Mouse (Mus musculus): ENCODE results near the gene Ccdc85b. TPM values are rescaled to one million over a fixed set of nuclear protein-coding genes. Genes with fewer than 3 reads are reported as not detected.
A peak's percentile ranks its signal among the peaks of the same experiment; 100 is the strongest.

The Ccdc85b gene
- polyA plus RNA-seq, 1 experiment: 2.2 TPM

GRCm38 (mm10) chr19:5486771-5487170 is 29.1 kb upstream of the Ccdc85b start:
- H3K27ac ChIP-seq (replicated peaks; ENCODE audit: low read depth, low read length): no peak overlapping the region
- no peaks in the 10 kb centered on the region for H3K4me1 ChIP-seq (ENCODE audit: control insufficient read depth, insufficient read depth, insufficient read length, low read length)
- no peak overlapping the region for H3K4me3 ChIP-seq (ENCODE audit: insufficient read depth, low read depth, low read length)

GRCm38 (mm10) chr19:5486286-5486685 is 28.6 kb upstream of the Ccdc85b start:
- no peak overlapping the region for H3K27ac ChIP-seq (replicated peaks; ENCODE audit: low read depth, low read length)
- no peaks in the 10 kb centered on the region for H3K4me1 ChIP-seq (ENCODE audit: control insufficient read depth, insufficient read depth, insufficient read length, low read length)
- no peak overlapping the region for H3K4me3 ChIP-seq (ENCODE audit: insufficient read depth, low read depth, low read length)

DNA sequence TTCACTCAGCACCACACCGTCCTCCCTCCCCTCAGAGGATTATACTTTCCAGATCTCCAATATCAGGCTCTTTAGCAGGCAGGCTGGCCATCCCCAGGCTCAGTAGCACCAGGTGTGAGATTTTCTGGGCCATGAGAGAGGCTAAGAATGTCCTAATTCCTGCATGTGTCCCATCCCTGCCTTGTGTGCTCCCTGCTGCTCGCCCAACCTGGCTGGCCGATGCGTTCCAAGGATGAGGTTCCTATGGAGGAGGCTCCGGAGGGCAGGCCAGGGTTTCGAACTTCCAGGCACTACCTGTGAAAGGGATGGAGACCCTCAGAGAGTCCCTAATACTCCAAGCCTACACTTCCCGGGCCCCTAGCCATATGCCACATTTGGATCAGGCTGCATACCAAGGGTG is 28.1 kb upstream of the Ccdc85b start:
- H3K27ac ChIP-seq (replicated peaks; ENCODE audit: low read depth, low read length): no peak overlapping the region

GRCm38 (mm10) chr19:5485371-5485770 is 27.7 kb upstream of the Ccdc85b start:
- Histone ChIP-seq H3K27ac (replicated peaks; ENCODE audit: low read depth, low read length) (no peak overlapping the region), H3K4me1 (ENCODE audit: control insufficient read depth, insufficient read depth, insufficient read length, low read length) (no peaks in the 10 kb centered on the region), H3K4me3 (ENCODE audit: insufficient read depth, low read depth, low read length) (no peak overlapping the region)

More for the DNA sequence above, 28.1 kb upstream of the Ccdc85b start:
- Histone ChIP-seq H3K4me1 (ENCODE audit: control insufficient read depth, insufficient read depth, insufficient read length, low read length) (no peaks in the 10 kb centered on the region), H3K4me3 (ENCODE audit: insufficient read depth, low read depth, low read length) (no peak overlapping the region)

DNA sequence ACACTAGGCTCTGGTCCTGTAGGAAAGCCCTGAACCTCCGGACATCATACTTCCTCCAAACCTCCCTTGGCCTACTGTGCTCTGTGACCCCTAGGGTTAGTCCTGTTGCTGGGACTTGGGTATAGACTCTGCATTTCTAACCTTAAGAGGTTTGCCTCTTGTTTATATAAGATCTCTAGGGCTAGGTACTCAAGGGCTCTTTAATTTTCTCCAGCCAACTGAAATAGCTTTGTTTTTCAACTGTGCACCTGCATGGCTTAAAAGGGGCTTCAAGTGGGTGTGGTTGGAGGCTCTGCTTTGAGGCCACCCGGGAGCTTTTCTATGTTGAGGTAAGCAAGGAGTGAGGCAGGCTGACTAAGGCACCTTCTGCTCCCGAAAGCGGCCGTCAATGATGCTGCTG is 26.8 kb upstream of the Ccdc85b start:
- Histone ChIP-seq H3K4me1 (ENCODE audit: control insufficient read depth, insufficient read depth, insufficient read length, low read length) (no peaks in the 10 kb centered on the region), H3K27ac (replicated peaks; ENCODE audit: low read depth, low read length) (no peak overlapping the region), H3K4me3 (ENCODE audit: insufficient read depth, low read depth, low read length) (no peak overlapping the region)

DNA sequence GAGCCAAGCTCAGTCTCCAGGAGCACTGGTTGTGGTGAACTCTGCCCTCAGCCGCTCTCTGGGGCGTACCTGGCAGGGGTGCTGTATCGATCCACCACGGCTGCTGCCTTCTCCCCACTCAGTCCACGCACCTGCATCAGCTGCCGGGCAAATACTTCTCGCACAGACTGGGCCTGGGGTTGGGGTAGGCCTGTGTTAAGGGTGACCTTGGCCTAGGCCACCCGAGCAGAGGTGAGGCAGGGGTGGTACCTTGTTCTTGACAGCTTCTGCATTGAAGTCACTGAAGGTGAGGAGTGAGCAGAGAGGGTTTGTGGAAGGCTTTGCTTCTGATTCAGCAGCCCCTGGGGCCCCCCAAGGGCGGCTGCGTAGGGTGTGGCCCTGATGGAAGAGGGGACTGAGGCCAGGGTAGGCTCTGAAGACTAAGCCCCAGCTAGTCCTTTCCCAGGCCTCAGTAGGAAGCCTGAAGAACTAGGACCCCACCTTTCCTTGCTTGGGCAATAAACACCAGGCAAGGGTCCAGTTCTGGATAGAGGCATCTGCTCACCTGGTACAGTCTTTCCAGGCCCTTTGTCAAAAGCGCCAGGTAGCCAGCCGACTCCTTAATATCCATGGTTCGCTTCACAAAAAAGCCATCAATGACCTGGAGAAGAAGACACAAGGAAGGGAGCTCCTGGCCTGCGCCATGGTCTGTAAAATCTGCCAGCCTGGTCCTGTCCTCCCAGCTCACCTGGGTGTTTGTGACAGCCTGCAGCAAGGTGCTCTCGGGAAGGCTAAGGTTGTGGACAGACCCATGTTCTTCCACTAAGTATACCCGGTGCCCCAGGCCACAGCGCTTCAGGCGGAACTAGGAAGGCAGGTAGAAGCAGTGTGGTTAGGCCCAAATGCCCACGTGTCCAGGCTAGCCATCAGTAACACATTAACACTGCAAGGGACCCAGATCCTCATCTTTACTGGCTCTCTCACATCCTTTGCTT is 26.0 kb upstream of the Ccdc85b start:
- Histone ChIP-seq H3K4me1 (ENCODE audit: control insufficient read depth, insufficient read depth, insufficient read length, low read length) (no peaks in the 10 kb centered on the region), H3K4me3 (ENCODE audit: insufficient read depth, low read depth, low read length) (no peak overlapping the region), H3K27ac (replicated peaks; ENCODE audit: low read depth, low read length) (no peak overlapping the region)

DNA sequence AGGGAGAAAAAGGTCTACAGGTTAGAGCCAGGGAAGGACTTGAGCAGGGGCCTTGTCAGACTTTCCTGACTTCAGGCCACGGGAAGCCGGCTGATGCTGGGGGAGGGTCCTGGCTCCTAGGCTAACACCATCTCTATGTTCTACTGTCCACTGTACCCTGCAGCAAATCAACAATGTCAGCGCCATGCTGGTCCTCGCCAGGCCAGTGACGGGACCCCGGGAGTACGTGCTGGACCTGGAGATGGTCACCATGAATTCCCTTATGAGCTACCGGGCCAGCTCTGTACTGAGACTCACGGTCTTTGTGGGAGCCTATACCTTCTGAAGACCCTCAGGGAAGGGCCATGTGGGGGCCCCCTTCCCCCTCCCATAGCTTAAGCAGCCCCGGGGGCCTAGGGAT is 23.7 kb upstream of the Ccdc85b start:
- no peaks in the 10 kb centered on the region for H3K4me1 ChIP-seq (ENCODE audit: control insufficient read depth, insufficient read depth, insufficient read length, low read length)
- no peak overlapping the region for H3K27ac ChIP-seq (replicated peaks; ENCODE audit: low read depth, low read length)
- H3K4me3 ChIP-seq (ENCODE audit: insufficient read depth, low read depth, low read length): no peak overlapping the region

GRCm38 (mm10) chr19:5480016-5480415 is 22.3 kb upstream of the Ccdc85b start:
- Histone ChIP-seq H3K4me3 (ENCODE audit: insufficient read depth, low read depth, low read length) (no peak overlapping the region), H3K4me1 (ENCODE audit: control insufficient read depth, insufficient read depth, insufficient read length, low read length) (no peaks in the 10 kb centered on the region), H3K27ac (replicated peaks; ENCODE audit: low read depth, low read length) (no peak overlapping the region)

GRCm38 (mm10) chr19:5477668-5478300 is 20.1 kb upstream of the Ccdc85b start:
- no peak overlapping the region for H3K27ac ChIP-seq (replicated peaks; ENCODE audit: low read depth, low read length)
- no peak overlapping the region for H3K4me3 ChIP-seq (ENCODE audit: insufficient read depth, low read depth, low read length)
- no peaks in the 10 kb centered on the region for H3K4me1 ChIP-seq (ENCODE audit: control insufficient read depth, insufficient read depth, insufficient read length, low read length)

GRCm38 (mm10) chr19:5477004-5477667 is 19.4 kb upstream of the Ccdc85b start:
- H3K4me3 ChIP-seq (ENCODE audit: insufficient read depth, low read depth, low read length): no peak overlapping the region
- no peak overlapping the region for H3K27ac ChIP-seq (replicated peaks; ENCODE audit: low read depth, low read length)
- H3K4me1 ChIP-seq (ENCODE audit: control insufficient read depth, insufficient read depth, insufficient read length, low read length): no peaks in the 10 kb centered on the region

- H3K4me3 ChIP-seq (ENCODE audit: insufficient read depth, low read depth, low read length): peak overlapping the region; percentile 53
- no peaks in the 10 kb centered on the region for H3K4me1 ChIP-seq (ENCODE audit: control insufficient read depth, insufficient read depth, insufficient read length, low read length)
- H3K27ac ChIP-seq (replicated peaks; ENCODE audit: low read depth, low read length): peak overlapping the region; percentile 19; the same call in 1 of the 2 replicates
Measured at GRCm38 (mm10) chr19:5475069-5475714, 17.5 kb upstream of the Ccdc85b start.

- Histone ChIP-seq H3K4me3 (ENCODE audit: insufficient read depth, low read depth, low read length) (peak overlapping the region; percentile 63), H3K4me1 (ENCODE audit: control insufficient read depth, insufficient read depth, insufficient read length, low read length) (no peaks in the 10 kb centered on the region), H3K27ac (replicated peaks; ENCODE audit: low read depth, low read length) (peak overlapping the region; percentile 19)
Measured at GRCm38 (mm10) chr19:5474281-5475068, 16.8 kb upstream of the Ccdc85b start.

DNA sequence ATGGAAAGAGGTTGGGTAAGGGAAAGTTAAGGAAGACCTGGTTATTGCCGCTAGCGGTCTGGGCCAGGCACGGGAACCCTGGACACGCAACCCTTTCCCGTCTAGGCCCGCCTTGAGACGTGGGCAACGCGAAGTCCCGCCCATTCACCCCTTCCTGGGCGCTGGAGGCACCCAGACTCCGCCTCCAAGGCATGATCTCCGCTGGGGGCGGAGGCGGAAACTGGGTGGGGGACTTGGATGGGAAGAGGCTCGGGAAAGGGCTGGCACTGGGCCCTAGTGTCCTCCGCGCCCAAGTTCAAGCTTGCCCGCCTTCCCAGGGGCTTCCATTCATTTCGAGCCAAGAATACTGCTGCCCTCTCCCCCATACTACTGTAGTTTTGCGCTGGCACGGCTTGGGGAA is 16.0 kb upstream of the Ccdc85b start, which contains the start of gene Efemp2:
Efemp2 (plus strand) TSS at position 235 of the 400 bp plus-strand sequence.
- H3K4me3 ChIP-seq (ENCODE audit: insufficient read depth, low read depth, low read length): peak within 1 kb of the TSS; percentile 63
- no peaks in the 10 kb centered on the region for H3K4me1 ChIP-seq (ENCODE audit: control insufficient read depth, insufficient read depth, insufficient read length, low read length)
- peak within 1 kb of the TSS; percentile 57 for H3K27ac ChIP-seq (replicated peaks; ENCODE audit: low read depth, low read length)

GRCm38 (mm10) chr19:5472857-5473256 is 15.2 kb upstream of the Ccdc85b start:
- Histone ChIP-seq H3K27ac (replicated peaks; ENCODE audit: low read depth, low read length) (no peak overlapping the region), H3K4me3 (ENCODE audit: insufficient read depth, low read depth, low read length) (no peak overlapping the region), H3K4me1 (ENCODE audit: control insufficient read depth, insufficient read depth, insufficient read length, low read length) (no peaks in the 10 kb centered on the region)
